Mouse (Mus musculus) embryonic facial prominence, embryonic 12.5 days (tissue): ENCODE measurements around the gene Mrpl2. TPM values are rescaled to one million over a fixed set of nuclear protein-coding genes. Genes with fewer than 3 reads are reported as not detected.

Source experiments
- ATAC-seq: fragments of 200-750 bp; cut with Nextera tagmentation; 2 replicates; pipeline ENCODE4 v1.8.0; 2017; ENCODE audit not compliant: insufficient number of reproducible peaks, insufficient read depth, low FRiP score, low TSS enrichment
- H3K27ac ChIP-seq: fragments of 300-500 bp; sonication (generic); 2 replicates; pipeline ENCODE4 v1.5.1; 2016; ENCODE audit warnings: mild to moderate bottlenecking
- H3K27me3 ChIP-seq: fragments of 300-500 bp; sonication (generic); 2 replicates; pipeline ENCODE4 v1.6.1; 2016; ENCODE audit warnings: mild to moderate bottlenecking, moderate library complexity
- H3K36me3 ChIP-seq: fragments of 300-500 bp; sonication (generic); 2 replicates; pipeline ENCODE4 v1.6.1; 2016; ENCODE audit warnings: mild to moderate bottlenecking
- H3K4me1 ChIP-seq: fragments of 300-500 bp; sonication (generic); 2 replicates; pipeline ENCODE4 v1.6.1; 2016
- H3K4me2 ChIP-seq: fragments of 300-500 bp; sonication (generic); replicated peaks from 2 replicates; pipeline ENCODE4 v1.6.1; 2016; ENCODE audit warnings: mild to moderate bottlenecking, moderate library complexity
- H3K4me3 ChIP-seq: fragments of 300-500 bp; sonication (generic); 2 replicates; pipeline ENCODE4 v1.5.1; 2016; ENCODE audit warnings: mild to moderate bottlenecking
- H3K9ac ChIP-seq: fragments of 300-500 bp; sonication (generic); 2 replicates; pipeline ENCODE4 v1.6.1; 2016; ENCODE audit warnings: mild to moderate bottlenecking, moderate library complexity
- H3K9me3 ChIP-seq: fragments of 300-500 bp; sonication (generic); 2 replicates; pipeline ENCODE4 v1.6.1; 2016; ENCODE audit warnings: mild to moderate bottlenecking, moderate library complexity
- WGBS: fragments of 180-500 bp; shearing (Covaris S2); methylation state at CpG from one replicate; pipeline ENCODE4 v1.1.7; 2016; 5-methylcytosine and 5-hydroxymethylcytosine counted together
- polyA plus RNA-seq: library from polyadenylated mRNA; unstranded; fragments of >200 nt; fragmentation: Nextera tagmentation; extraction: Ambion mirVana; gene quantifications from 2 replicates; pipeline ENCODE4 v1.2.1, GENCODE M21; 2016

Gene Mrpl2
- polyA plus RNA-seq: 98.1 and 102 TPM in 2 replicates

GRCm38 (mm10) chr17:46645561-46646321 lies at the start of gene Mrpl2, which contains the start of gene Klc4:
TSS of gene Mrpl2 (plus strand) at chr17:46646229.
TSS of gene Klc4 (minus strand) at chr17:46646022.
- Histone ChIP-seq H3K27me3 (no peaks in the 10 kb centered on the region), H3K9ac (peak within 1 kb of the TSS; percentile 74), H3K4me2 (peak within 1 kb of the TSS; percentile 83), H3K27ac (peak within 1 kb of the TSS; percentile 72), H3K36me3 (peaks cover 28% of the 10 kb centered on the region), H3K9me3 (no peaks in the 10 kb centered on the region), H3K4me3 (peak within 1 kb of the TSS; percentile 78), H3K4me1 (peaks cover 25% of the 10 kb centered on the region)
- WGBS: under 1% methylated on average over 52 of the region's 53 CpGs
- ATAC-seq: peak; percentile 49

- H3K36me3 ChIP-seq: 0 out of 2 replicates have a peak, but pooled peaks cover 5% of the 10 kb centered on the region
These were observed 48.1 kb upstream of the Mrpl2 start for GRCm38 (mm10) chr17:46597956-46598355.

GRCm38 (mm10) chr17:46598963-46599362 lies 47.1 kb upstream of the Mrpl2 start:
- no peaks in the 10 kb centered on the region for H3K27me3 ChIP-seq
- no peaks in the 10 kb centered on the region for H3K9me3 ChIP-seq
- no peak for ATAC-seq
- H3K4me3 ChIP-seq: no peak overlapping the region
- no peak overlapping the region for H3K4me2 ChIP-seq
- no peak overlapping the region for H3K9ac ChIP-seq
- H3K27ac ChIP-seq: no peak overlapping the region
- 0 out of 2 replicates have a peak, but pooled peaks cover 5% of the 10 kb centered on the region for H3K36me3 ChIP-seq
- WGBS: 80% methylated on average over 4 of the region's 4 CpGs
- peaks cover 27% of the 10 kb centered on the region for H3K4me1 ChIP-seq

More at GRCm38 (mm10) chr17:46597956-46598355, 48.1 kb upstream of the Mrpl2 start:
- H3K4me2 ChIP-seq: no peak overlapping the region
- peaks cover 27% of the 10 kb centered on the region for H3K4me1 ChIP-seq
- H3K9me3 ChIP-seq: no peaks in the 10 kb centered on the region
- H3K4me3 ChIP-seq: no peak overlapping the region
- no peak overlapping the region for H3K9ac ChIP-seq
- no peaks in the 10 kb centered on the region for H3K27me3 ChIP-seq
- 93% methylated on average over 11 of the region's 11 CpGs for WGBS
- no peak overlapping the region for H3K27ac ChIP-seq
- no peak for ATAC-seq

GRCm38 (mm10) chr17:46600569-46600968 lies 45.5 kb upstream of the Mrpl2 start:
- Histone ChIP-seq H3K27ac (no peak overlapping the region), H3K27me3 (no peaks in the 10 kb centered on the region), H3K4me1 (peaks cover 25% of the 10 kb centered on the region), H3K36me3 (0 out of 2 replicates have a peak, but pooled peaks cover 5% of the 10 kb centered on the region), H3K4me2 (no peak overlapping the region), H3K9me3 (no peaks in the 10 kb centered on the region), H3K4me3 (no peak overlapping the region), H3K9ac (no peak overlapping the region)
- 96% methylated on average over 2 of the region's 2 CpGs for WGBS
- ATAC-seq: no peak

- Histone ChIP-seq H3K36me3 (0 out of 2 replicates have a peak, but pooled peaks cover 5% of the 10 kb centered on the region), H3K27ac (peak overlapping the region; percentile 50; the same call in 1 of the 2 replicates), H3K4me2 (no peak overlapping the region), H3K4me1 (peaks cover 26% of the 10 kb centered on the region), H3K9me3 (no peaks in the 10 kb centered on the region), H3K4me3 (no peak overlapping the region), H3K9ac (no peak overlapping the region), H3K27me3 (no peaks in the 10 kb centered on the region)
- 0 out of 2 replicates have a peak, but pooled peaks have one; percentile 45 for ATAC-seq
- WGBS: 56% methylated on average over 9 of the region's 9 CpGs
These were observed 43.8 kb upstream of the Mrpl2 start for GRCm38 (mm10) chr17:46602212-46602611.

- 97% methylated on average over 4 of the region's 4 CpGs for WGBS
- Histone ChIP-seq H3K36me3 (no peaks in the 10 kb centered on the region), H3K4me3 (no peak overlapping the region), H3K9me3 (no peaks in the 10 kb centered on the region), H3K4me2 (no peak overlapping the region), H3K9ac (no peak overlapping the region), H3K27ac (no peak overlapping the region), H3K4me1 (peaks cover 26% of the 10 kb centered on the region), H3K27me3 (no peaks in the 10 kb centered on the region)
- no peak for ATAC-seq
These were observed 42.8 kb upstream of the Mrpl2 start for GRCm38 (mm10) chr17:46603229-46603628.

GRCm38 (mm10) chr17:46605126-46605525 lies 40.9 kb upstream of the Mrpl2 start:
- Histone ChIP-seq H3K4me3 (no peak overlapping the region), H3K9ac (no peak overlapping the region), H3K36me3 (no peaks in the 10 kb centered on the region), H3K4me1 (peaks cover 33% of the 10 kb centered on the region), H3K27me3 (no peaks in the 10 kb centered on the region), H3K9me3 (no peaks in the 10 kb centered on the region), H3K27ac (peak overlapping the region; percentile 54; the same call in 1 of the 2 replicates), H3K4me2 (no peak overlapping the region)
- no peak for ATAC-seq
- 67% methylated on average over 5 of the region's 5 CpGs for WGBS

GRCm38 (mm10) chr17:46605987-46606386 lies 40.0 kb upstream of the Mrpl2 start:
- 84% methylated on average over 12 of the region's 12 CpGs for WGBS
- H3K9me3 ChIP-seq: no peaks in the 10 kb centered on the region
- H3K27ac ChIP-seq: no peak overlapping the region
- no peak overlapping the region for H3K4me2 ChIP-seq
- H3K9ac ChIP-seq: no peak overlapping the region
- no peak overlapping the region for H3K4me3 ChIP-seq
- peaks cover 37% of the 10 kb centered on the region for H3K4me1 ChIP-seq
- H3K36me3 ChIP-seq: no peaks in the 10 kb centered on the region
- no peak for ATAC-seq
- no peaks in the 10 kb centered on the region for H3K27me3 ChIP-seq

GRCm38 (mm10) chr17:46609721-46610514 lies 36.1 kb upstream of the Mrpl2 start:
- ATAC-seq: no peak
- H3K9ac ChIP-seq: no peak overlapping the region

GRCm38 (mm10) chr17:46611316-46611715 lies 34.7 kb upstream of the Mrpl2 start:
- Histone ChIP-seq H3K4me2 (no peak overlapping the region), H3K27ac (no peak overlapping the region), H3K27me3 (no peaks in the 10 kb centered on the region), H3K36me3 (no peaks in the 10 kb centered on the region), H3K9ac (no peak overlapping the region), H3K9me3 (no peaks in the 10 kb centered on the region), H3K4me3 (no peak overlapping the region), H3K4me1 (peaks cover 47% of the 10 kb centered on the region)
- no peak for ATAC-seq
- 99% methylated on average over 6 of the region's 6 CpGs for WGBS

More at GRCm38 (mm10) chr17:46609721-46610514, 36.1 kb upstream of the Mrpl2 start:
- Histone ChIP-seq H3K27me3 (no peaks in the 10 kb centered on the region), H3K4me3 (no peak overlapping the region), H3K36me3 (no peaks in the 10 kb centered on the region), H3K9me3 (no peaks in the 10 kb centered on the region), H3K27ac (peak overlapping the region; percentile 36; the same call in 1 of the 2 replicates), H3K4me1 (peaks cover 48% of the 10 kb centered on the region), H3K4me2 (0 out of 2 replicates have a peak overlapping the region, but pooled peaks have one; percentile 3)
- WGBS: 45% methylated on average over 15 of the region's 15 CpGs

- WGBS: 64% methylated on average over 2 of the region's 2 CpGs
- Histone ChIP-seq H3K27ac (peak overlapping the region; percentile 41; the same call in 1 of the 2 replicates), H3K36me3 (no peaks in the 10 kb centered on the region), H3K4me2 (no peak overlapping the region), H3K4me1 (peaks cover 55% of the 10 kb centered on the region), H3K9ac (no peak overlapping the region), H3K4me3 (no peak overlapping the region), H3K9me3 (no peaks in the 10 kb centered on the region), H3K27me3 (no peaks in the 10 kb centered on the region)
- no peak for ATAC-seq
These were observed 33.8 kb upstream of the Mrpl2 start for GRCm38 (mm10) chr17:46612189-46612588.
